Mouse (Mus musculus): ENCODE data around the gene Creb5. TPM values are rescaled to one million over a fixed set of nuclear protein-coding genes. Genes with fewer than 3 reads are reported as not detected.

The Creb5 gene
- polyA plus RNA-seq, 1 experiment from 2014 or later: 4.2 TPM

DNA sequence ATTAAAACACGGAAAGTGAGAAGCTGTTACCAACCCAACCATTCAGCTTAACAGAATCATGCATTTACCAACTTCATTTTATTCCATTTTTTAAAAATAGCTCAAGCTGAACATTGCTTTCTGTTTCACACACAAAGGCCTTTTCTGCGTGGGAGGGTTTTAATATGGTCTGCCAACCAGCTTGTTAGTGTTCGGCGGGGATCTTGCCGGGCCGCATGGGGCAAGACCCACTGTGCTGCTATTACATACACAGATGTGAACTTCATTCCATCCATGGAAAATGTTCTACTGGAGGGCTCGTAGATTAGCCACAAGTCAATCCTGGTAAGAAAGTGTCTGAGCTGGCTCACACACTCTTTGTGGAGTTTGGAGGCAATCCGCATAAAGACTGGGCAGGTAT, 243.7 kb downstream of the Creb5 start:
- Histone ChIP-seq H3K36me3 (replicated peaks; ENCODE audit: control insufficient read depth, insufficient read depth) (no peaks in the 10 kb centered on the region), H3K4me1 (replicated peaks; ENCODE audit: control insufficient read depth, insufficient read depth, low read length) (no peaks in the 10 kb centered on the region), H3K4me2 (replicated peaks) (no peak overlapping the region), H3K4me3 (replicated peaks; ENCODE audit: low read length) (no peak overlapping the region), H3K9me3 (ENCODE audit: control insufficient read depth, low read length) (no peaks in the 10 kb centered on the region), H3K27me3 (ENCODE audit: control insufficient read depth, insufficient read depth, low read length) (no peaks in the 10 kb centered on the region), H3K9ac (no peak overlapping the region), H3K27ac (no peak overlapping the region)
- DNase-seq (ENCODE audit: low spot score): no peak
- 81% methylated on average over 8 of the region's 8 CpGs for WGBS
- no peak for ATAC-seq (ENCODE audit: low FRiP score)

DNA sequence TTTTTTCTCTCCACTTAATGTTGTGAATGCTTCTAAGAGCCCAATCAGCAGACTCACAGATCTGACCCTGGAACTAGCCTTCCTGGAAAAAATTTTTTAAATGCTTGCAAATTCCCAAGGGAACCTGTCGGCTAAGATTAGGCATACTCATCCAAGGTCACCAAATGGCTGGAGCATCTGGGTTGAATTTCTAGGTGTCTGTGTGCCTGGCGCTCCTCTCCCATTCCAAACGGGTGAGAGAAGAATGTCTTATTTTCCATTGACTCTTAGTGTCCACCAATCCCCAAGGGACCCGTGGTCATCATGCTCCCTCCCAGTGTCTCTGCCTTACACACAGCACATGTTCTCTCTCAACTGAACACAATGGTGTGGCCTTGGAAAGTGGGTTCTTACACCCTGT, 244.4 kb downstream of the Creb5 start:
- H3K4me1 ChIP-seq (replicated peaks; ENCODE audit: control insufficient read depth, insufficient read depth, low read length): no peaks in the 10 kb centered on the region
- H3K4me3 ChIP-seq (replicated peaks; ENCODE audit: low read length): no peak overlapping the region
- H3K4me2 ChIP-seq (replicated peaks): no peak overlapping the region
- H3K27me3 ChIP-seq (ENCODE audit: control insufficient read depth, insufficient read depth, low read length): no peaks in the 10 kb centered on the region
- ATAC-seq (ENCODE audit: low FRiP score): no peak
- no peaks in the 10 kb centered on the region for H3K9me3 ChIP-seq (ENCODE audit: control insufficient read depth, low read length)
- H3K27ac ChIP-seq: no peak overlapping the region
- no peak overlapping the region for H3K9ac ChIP-seq
- H3K36me3 ChIP-seq (replicated peaks; ENCODE audit: control insufficient read depth, insufficient read depth): no peaks in the 10 kb centered on the region
- 95% methylated on average over 4 of the region's 4 CpGs for WGBS
- no peak for DNase-seq (ENCODE audit: low spot score)

DNA sequence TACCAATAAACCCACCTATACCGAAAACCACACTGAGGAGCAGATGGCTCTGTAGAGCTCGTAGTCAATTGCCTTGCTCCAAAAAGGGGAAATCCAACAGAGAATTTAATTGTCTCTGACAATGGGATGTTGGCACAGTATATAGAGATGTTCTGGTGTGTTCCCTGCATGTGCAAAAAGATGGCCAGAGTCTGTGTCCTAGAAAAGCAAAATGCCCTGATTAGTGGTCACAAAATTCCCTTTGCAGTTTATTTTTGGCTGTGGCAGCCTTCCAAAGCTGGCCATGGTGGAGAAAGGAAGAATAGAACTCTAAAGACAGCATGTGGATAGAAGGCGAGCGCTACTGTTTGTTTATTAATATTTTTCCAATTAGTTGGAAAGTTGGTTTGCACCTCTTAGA, 250.5 kb downstream of the Creb5 start:
- no peaks in the 10 kb centered on the region for H3K27me3 ChIP-seq (ENCODE audit: control insufficient read depth, insufficient read depth, low read length)
- DNase-seq (ENCODE audit: low spot score): no peak
- H3K4me1 ChIP-seq (replicated peaks; ENCODE audit: control insufficient read depth, insufficient read depth, low read length): no peaks in the 10 kb centered on the region
- H3K4me2 ChIP-seq (replicated peaks): no peak overlapping the region
- H3K4me3 ChIP-seq (replicated peaks; ENCODE audit: low read length): no peak overlapping the region
- H3K36me3 ChIP-seq (replicated peaks; ENCODE audit: control insufficient read depth, insufficient read depth): no peaks in the 10 kb centered on the region
- H3K9ac ChIP-seq: no peak overlapping the region
- ATAC-seq (ENCODE audit: low FRiP score): no peak
- no peak overlapping the region for H3K27ac ChIP-seq
- no peaks in the 10 kb centered on the region for H3K9me3 ChIP-seq (ENCODE audit: control insufficient read depth, low read length)
- WGBS: 95% methylated on average over 4 of the region's 4 CpGs

DNA sequence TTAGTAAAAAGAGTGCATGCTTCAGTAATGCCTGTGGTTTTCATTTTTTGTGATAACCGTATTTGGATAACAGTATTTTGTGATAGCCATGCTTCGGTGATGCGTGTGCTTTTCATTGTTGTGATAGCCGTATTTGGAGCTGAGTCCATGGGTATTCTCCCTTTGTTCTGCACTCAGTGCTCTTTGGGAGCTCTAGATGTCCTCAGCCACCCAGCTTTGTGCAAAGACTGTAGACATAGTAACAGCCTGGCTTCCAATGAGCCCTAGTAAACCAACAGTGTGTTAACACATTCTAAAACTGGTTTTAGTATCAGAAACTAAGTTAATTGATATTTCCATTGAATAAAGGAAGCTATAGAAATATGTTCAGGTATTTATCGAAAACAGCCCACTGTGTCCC, 254.7 kb downstream of the Creb5 start:
- no peak for ATAC-seq (ENCODE audit: low FRiP score)
- H3K27me3 ChIP-seq (ENCODE audit: control insufficient read depth, insufficient read depth, low read length): no peaks in the 10 kb centered on the region
- 86% methylated on average over 5 of the region's 5 CpGs for WGBS
- no peaks in the 10 kb centered on the region for H3K9me3 ChIP-seq (ENCODE audit: control insufficient read depth, low read length)
- no peak overlapping the region for H3K4me3 ChIP-seq (replicated peaks; ENCODE audit: low read length)
- no peak overlapping the region for H3K27ac ChIP-seq
- H3K4me2 ChIP-seq (replicated peaks): no peak overlapping the region
- H3K4me1 ChIP-seq (replicated peaks; ENCODE audit: control insufficient read depth, insufficient read depth, low read length): 0 out of 2 replicates have a peak, but pooled peaks cover 8% of the 10 kb centered on the region
- H3K36me3 ChIP-seq (replicated peaks; ENCODE audit: control insufficient read depth, insufficient read depth): no peaks in the 10 kb centered on the region
- H3K9ac ChIP-seq: no peak overlapping the region
- DNase-seq (ENCODE audit: low spot score): no peak

DNA sequence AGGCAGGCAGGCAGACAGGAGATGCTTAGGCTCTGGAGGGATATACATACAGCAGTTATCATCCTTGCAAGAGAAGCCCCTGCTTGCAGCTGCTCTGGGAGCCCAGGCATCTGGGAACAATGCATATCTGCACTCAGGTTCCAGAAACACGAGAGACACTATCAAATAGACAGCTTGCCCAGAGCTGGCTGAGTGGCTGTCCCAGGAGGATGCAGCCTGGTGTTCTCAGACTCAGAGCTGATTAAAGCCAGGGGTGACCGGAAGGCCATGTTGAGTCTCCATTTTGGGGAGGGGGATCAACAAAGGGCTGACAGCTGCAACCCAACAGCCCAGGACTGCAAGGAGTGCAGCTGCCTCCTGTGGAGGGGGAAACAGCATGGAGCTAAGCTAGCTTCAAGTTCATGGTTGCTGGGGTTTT, 258.4 kb downstream of the Creb5 start:
- no peak for ATAC-seq (ENCODE audit: low FRiP score)
- 0 out of 2 replicates have a peak, but pooled peaks cover 8% of the 10 kb centered on the region for H3K4me1 ChIP-seq (replicated peaks; ENCODE audit: control insufficient read depth, insufficient read depth, low read length)
- no peak overlapping the region for H3K9ac ChIP-seq

DNA sequence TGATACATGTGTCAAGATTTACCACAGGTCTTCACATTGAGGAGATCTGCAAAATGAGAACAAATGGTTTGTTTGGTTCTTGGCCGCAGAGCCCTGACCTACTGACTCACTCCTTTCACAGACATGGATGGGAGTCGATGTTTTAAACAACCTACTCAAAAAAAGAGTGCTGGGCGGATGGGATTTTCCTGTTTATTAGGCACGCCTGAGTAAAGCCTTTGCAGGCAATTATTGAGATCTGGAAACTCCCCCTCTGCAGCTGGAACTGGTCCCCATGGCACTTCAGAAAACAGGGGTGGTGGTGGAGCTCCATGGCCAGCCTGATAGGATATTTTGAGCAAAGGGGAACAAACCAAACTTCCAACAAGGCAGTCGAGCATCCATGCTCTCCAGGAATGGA, 258.9 kb downstream of the Creb5 start:
- no peaks in the 10 kb centered on the region for H3K9me3 ChIP-seq (ENCODE audit: control insufficient read depth, low read length)
- no peaks in the 10 kb centered on the region for H3K27me3 ChIP-seq (ENCODE audit: control insufficient read depth, insufficient read depth, low read length)
- no peak overlapping the region for H3K4me3 ChIP-seq (replicated peaks; ENCODE audit: low read length)
- no peaks in the 10 kb centered on the region for H3K36me3 ChIP-seq (replicated peaks; ENCODE audit: control insufficient read depth, insufficient read depth)
- H3K4me2 ChIP-seq (replicated peaks): no peak overlapping the region
- H3K4me1 ChIP-seq (replicated peaks; ENCODE audit: control insufficient read depth, insufficient read depth, low read length): 0 out of 2 replicates have a peak, but pooled peaks cover 8% of the 10 kb centered on the region
- 18% methylated on average over 5 of the region's 5 CpGs for WGBS
- H3K27ac ChIP-seq: no peak overlapping the region
- no peak overlapping the region for H3K9ac ChIP-seq
- DNase-seq (ENCODE audit: low spot score) (no peak), ATAC-seq (ENCODE audit: low FRiP score) (no peak)

More for the DNA sequence above, 258.4 kb downstream of the Creb5 start:
- H3K27me3 ChIP-seq (ENCODE audit: control insufficient read depth, insufficient read depth, low read length): no peaks in the 10 kb centered on the region
- 7% methylated on average over 2 of the region's 2 CpGs for WGBS
- H3K4me3 ChIP-seq (replicated peaks; ENCODE audit: low read length): no peak overlapping the region
- H3K4me2 ChIP-seq (replicated peaks): no peak overlapping the region
- H3K9me3 ChIP-seq (ENCODE audit: control insufficient read depth, low read length): no peaks in the 10 kb centered on the region
- 0 out of 2 replicates have a peak overlapping the region, but pooled peaks have one; percentile 39 for H3K27ac ChIP-seq
- no peak for DNase-seq (ENCODE audit: low spot score)
- no peaks in the 10 kb centered on the region for H3K36me3 ChIP-seq (replicated peaks; ENCODE audit: control insufficient read depth, insufficient read depth)

DNA sequence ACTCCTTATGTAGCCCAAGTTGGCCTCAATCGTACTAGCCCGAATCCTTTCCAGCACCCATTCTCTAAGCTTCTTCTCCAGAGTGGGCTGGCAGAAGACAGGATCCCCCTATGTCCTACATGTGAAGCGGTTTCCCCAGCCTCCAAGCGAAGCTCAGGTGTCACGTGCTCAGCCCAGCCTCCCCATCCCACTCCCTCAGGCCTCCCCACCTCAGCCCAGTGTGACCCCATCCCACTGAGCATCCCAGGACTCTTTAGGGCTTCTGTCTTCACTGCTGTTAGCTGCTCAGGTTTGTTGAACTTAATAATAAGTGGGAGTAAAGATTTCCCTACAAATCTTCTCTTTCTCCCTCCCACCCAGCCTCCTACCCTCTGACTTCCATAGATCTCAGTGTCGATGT, 261.2 kb downstream of the Creb5 start:
- H3K9ac ChIP-seq: no peak overlapping the region
- H3K27ac ChIP-seq: no peak overlapping the region
- no peak overlapping the region for H3K4me3 ChIP-seq (replicated peaks; ENCODE audit: low read length)
- no peak for ATAC-seq (ENCODE audit: low FRiP score)
- 77% methylated on average over 6 of the region's 6 CpGs for WGBS
- H3K27me3 ChIP-seq (ENCODE audit: control insufficient read depth, insufficient read depth, low read length): no peaks in the 10 kb centered on the region
- H3K9me3 ChIP-seq (ENCODE audit: control insufficient read depth, low read length): no peaks in the 10 kb centered on the region
- H3K4me2 ChIP-seq (replicated peaks): no peak overlapping the region
- H3K4me1 ChIP-seq (replicated peaks; ENCODE audit: control insufficient read depth, insufficient read depth, low read length): 0 out of 2 replicates have a peak, but pooled peaks cover 8% of the 10 kb centered on the region
- no peaks in the 10 kb centered on the region for H3K36me3 ChIP-seq (replicated peaks; ENCODE audit: control insufficient read depth, insufficient read depth)
- no peak for DNase-seq (ENCODE audit: low spot score)

DNA sequence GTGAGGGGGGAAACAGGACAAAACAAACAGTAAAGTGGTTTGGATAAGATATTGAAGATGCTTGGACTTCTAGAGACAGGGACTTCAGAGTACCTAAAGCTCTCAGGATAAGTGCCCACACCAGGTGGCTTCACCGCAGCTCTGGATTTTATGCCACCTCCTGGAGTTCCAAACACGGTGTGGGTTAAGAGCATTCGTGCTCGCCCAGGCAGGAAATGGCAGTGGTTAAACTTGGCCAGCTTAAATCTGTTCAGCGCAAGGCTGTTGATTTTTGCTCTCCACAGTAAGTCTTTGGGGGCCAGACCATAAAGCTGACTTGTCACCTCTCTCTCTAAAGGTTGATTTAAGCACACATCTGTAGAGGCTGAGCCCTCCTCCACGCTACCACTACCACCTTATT, 262.3 kb downstream of the Creb5 start:
- WGBS: 69% methylated on average over 6 of the region's 6 CpGs

DNA sequence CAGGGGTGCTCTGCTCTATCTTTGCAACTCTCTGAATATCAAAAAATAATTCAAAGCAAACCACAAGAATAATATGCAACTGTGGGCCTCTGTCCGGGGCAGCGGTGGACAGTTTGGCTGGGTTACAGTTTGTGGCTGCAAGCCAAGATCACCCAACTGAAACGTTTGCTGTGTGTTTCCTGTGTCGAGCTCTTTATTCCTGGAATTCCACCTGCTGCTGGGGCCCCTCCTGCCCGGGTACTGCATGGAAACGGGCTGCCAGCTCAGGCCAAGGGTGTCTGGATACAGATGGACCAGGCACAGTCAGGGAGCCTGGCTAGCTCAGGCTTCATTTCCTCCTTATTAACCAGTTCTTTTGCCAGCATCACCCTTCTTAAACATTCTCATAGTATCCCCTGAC, 269.0 kb downstream of the Creb5 start:
- no peak overlapping the region for H3K27ac ChIP-seq
- no peak overlapping the region for H3K4me2 ChIP-seq (replicated peaks)
- WGBS: 31% methylated on average over 6 of the region's 6 CpGs
- no peak overlapping the region for H3K9ac ChIP-seq
- H3K36me3 ChIP-seq (replicated peaks; ENCODE audit: control insufficient read depth, insufficient read depth): no peaks in the 10 kb centered on the region
- H3K27me3 ChIP-seq (ENCODE audit: control insufficient read depth, insufficient read depth, low read length): no peaks in the 10 kb centered on the region
- 0 out of 2 replicates have a peak, but pooled peaks cover 4% of the 10 kb centered on the region for H3K4me1 ChIP-seq (replicated peaks; ENCODE audit: control insufficient read depth, insufficient read depth, low read length)
- DNase-seq (ENCODE audit: low spot score) (no peak), ATAC-seq (ENCODE audit: low FRiP score) (no peak)
- H3K9me3 ChIP-seq (ENCODE audit: control insufficient read depth, low read length): no peaks in the 10 kb centered on the region
- no peak overlapping the region for H3K4me3 ChIP-seq (replicated peaks; ENCODE audit: low read length)

More for the DNA sequence above, 262.3 kb downstream of the Creb5 start:
- Histone ChIP-seq H3K27me3 (ENCODE audit: control insufficient read depth, insufficient read depth, low read length) (no peaks in the 10 kb centered on the region), H3K9ac (no peak overlapping the region), H3K4me1 (replicated peaks; ENCODE audit: control insufficient read depth, insufficient read depth, low read length) (0 out of 2 replicates have a peak, but pooled peaks cover 8% of the 10 kb centered on the region), H3K4me2 (replicated peaks) (no peak overlapping the region), H3K4me3 (replicated peaks; ENCODE audit: low read length) (no peak overlapping the region), H3K27ac (no peak overlapping the region), H3K9me3 (ENCODE audit: control insufficient read depth, low read length) (no peaks in the 10 kb centered on the region), H3K36me3 (replicated peaks; ENCODE audit: control insufficient read depth, insufficient read depth) (no peaks in the 10 kb centered on the region)
- ATAC-seq (ENCODE audit: low FRiP score) (no peak), DNase-seq (ENCODE audit: low spot score) (no peak)

DNA sequence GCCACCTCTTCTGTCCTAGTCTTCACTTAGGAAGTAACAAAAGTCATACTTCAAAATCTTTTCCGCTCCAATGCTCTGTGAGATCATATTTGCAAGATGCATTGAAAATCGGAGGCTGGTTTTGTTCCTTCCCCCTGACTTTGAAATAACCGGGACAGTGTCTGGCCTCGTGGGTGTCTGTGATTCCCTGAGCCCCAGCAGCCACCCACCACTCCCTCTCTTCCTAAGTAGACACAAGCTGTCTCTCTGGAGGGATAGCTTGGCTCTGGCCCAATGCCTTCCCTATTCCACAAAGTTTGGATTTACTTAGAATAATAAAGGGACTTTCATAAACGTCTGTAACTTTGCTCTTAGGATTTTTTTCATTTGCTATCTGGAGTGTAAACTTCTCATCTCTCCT, 273.9 kb downstream of the Creb5 start:
- H3K9ac ChIP-seq: no peak overlapping the region
- H3K27me3 ChIP-seq (ENCODE audit: control insufficient read depth, insufficient read depth, low read length): no peaks in the 10 kb centered on the region
- H3K36me3 ChIP-seq (replicated peaks; ENCODE audit: control insufficient read depth, insufficient read depth): no peaks in the 10 kb centered on the region
- no peaks in the 10 kb centered on the region for H3K9me3 ChIP-seq (ENCODE audit: control insufficient read depth, low read length)
- no peak overlapping the region for H3K4me2 ChIP-seq (replicated peaks)
- DNase-seq (ENCODE audit: low spot score) (no peak), ATAC-seq (ENCODE audit: low FRiP score) (no peak)
- WGBS: 61% methylated on average over 5 of the region's 5 CpGs
- no peak overlapping the region for H3K4me3 ChIP-seq (replicated peaks; ENCODE audit: low read length)
- 0 out of 2 replicates have a peak, but pooled peaks cover 4% of the 10 kb centered on the region for H3K4me1 ChIP-seq (replicated peaks; ENCODE audit: control insufficient read depth, insufficient read depth, low read length)
- no peak overlapping the region for H3K27ac ChIP-seq

All from hindbrain, embryonic 14.5 days (tissue).